Mouse (Mus musculus) myocyte (in vitro differentiated cells): ENCODE results near the gene Fen1. TPM values are rescaled to one million over a fixed set of nuclear protein-coding genes. Genes with fewer than 3 reads are reported as not detected.
"Not testable (repeated sequence)": the region's sequence is repeated elsewhere in the genome, so short reads cannot be mapped to it uniquely, and the experiment has no call there.

ENCODE experiments used
- H3K27me3 ChIP-seq: one replicate; pipeline ENCODE4 v1.6.1; 2011; ENCODE audit not compliant: control insufficient read depth, insufficient read depth, insufficient read length
- H3K36me3 ChIP-seq: one replicate; pipeline ENCODE4 v1.6.1; 2011; ENCODE audit not compliant: control insufficient read depth, insufficient read depth
- H3K4me2 ChIP-seq: one replicate; pipeline ENCODE4 v1.6.1; 2011; ENCODE audit warnings: low read depth, control low read depth
- H3K4me3 ChIP-seq: one replicate; pipeline ENCODE4 v1.5.1; 2011; ENCODE audit warnings: mild to moderate bottlenecking, control low read depth, moderate library complexity
- H3K79me2 ChIP-seq: one replicate; pipeline ENCODE4 v1.6.1; 2011; ENCODE audit not compliant: control insufficient read depth, insufficient read depth
- H3ac ChIP-seq: one replicate; pipeline ENCODE4 v1.6.1; 2011; ENCODE audit not compliant: control insufficient read depth, insufficient read length
- CEBPB ChIP-seq: IDR thresholded peaks from 2 replicates; pipeline ENCODE4 v1.6.1; 2011; ENCODE audit warnings: mild to moderate bottlenecking, moderate library complexity; ENCODE audit not compliant: poor library complexity, insufficient read depth, severe bottlenecking
- E2F4 ChIP-seq: IDR thresholded peaks from one replicate; pipeline ENCODE4 v1.6.1; 2011; ENCODE audit warnings: mild to moderate bottlenecking, control low read depth, moderate library complexity; ENCODE audit not compliant: insufficient read depth
- MAX ChIP-seq: IDR thresholded peaks from one replicate; pipeline ENCODE4 v1.6.1; 2011; ENCODE audit warnings: low read depth, mild to moderate bottlenecking, control low read depth
- MYOD1 ChIP-seq, 3 experiments: IDR thresholded peaks; one replicate each; pipeline ENCODE4 v1.6.1; 2011; ENCODE audit warnings: control low read depth in 2 of 3, low read depth in 2 of 3, mild to moderate bottlenecking in 2 of 3, moderate library complexity in 1 of 3; ENCODE audit not compliant: insufficient read length in 2 of 3, control insufficient read depth in 1 of 3
- MYOG ChIP-seq, 3 experiments: IDR thresholded peaks; one replicate each; pipeline ENCODE4 v1.6.1; 2011; ENCODE audit warnings: control low read depth in 2 of 3, low read depth in 2 of 3, mild to moderate bottlenecking in 2 of 3; ENCODE audit not compliant: insufficient read length in 2 of 3, control insufficient read depth in 1 of 3, insufficient read depth in 1 of 3
- POLR2A ChIP-seq: IDR thresholded peaks from one replicate; pipeline ENCODE4 v1.6.1; 2011; ENCODE audit warnings: low read depth, mild to moderate bottlenecking, control low read depth, moderate library complexity; ENCODE audit not compliant: insufficient read length
- POLR2AphosphoS2 ChIP-seq: IDR thresholded peaks from one replicate; pipeline ENCODE4 v1.6.1; 2011; ENCODE audit warnings: low read depth, control low read depth; ENCODE audit not compliant: insufficient read length
- REST ChIP-seq: IDR thresholded peaks from one replicate; pipeline ENCODE4 v1.6.1; 2011; ENCODE audit warnings: mild to moderate bottlenecking, control low read depth, moderate library complexity; ENCODE audit not compliant: insufficient read depth, insufficient read length
- SRF ChIP-seq: IDR thresholded peaks from one replicate; pipeline ENCODE4 v1.6.1; 2011; ENCODE audit warnings: low read depth; ENCODE audit not compliant: control insufficient read depth, insufficient read length
- TCF12 ChIP-seq: IDR thresholded peaks from one replicate; pipeline ENCODE4 v1.6.1; 2011; ENCODE audit warnings: mild to moderate bottlenecking, control low read depth; ENCODE audit not compliant: poor library complexity, insufficient read depth, severe bottlenecking
- TCF3 ChIP-seq: IDR thresholded peaks from one replicate; pipeline ENCODE4 v1.6.1; 2011; ENCODE audit warnings: low read depth, control low read depth; ENCODE audit not compliant: insufficient read length
- USF1 ChIP-seq: IDR thresholded peaks from one replicate; pipeline ENCODE4 v1.6.1; 2011; ENCODE audit warnings: low read depth, mild to moderate bottlenecking, control low read depth, moderate library complexity
- polyA plus RNA-seq: library from polyadenylated mRNA; unstranded; fragments of >200 nt; fragmentation: generic; extraction: Trizol; gene quantifications from one replicate; pipeline ENCODE4 v1.2.1, GENCODE M21; 2012; ENCODE audit warnings: missing spikeins

Gene Fen1
- polyA plus RNA-seq, 1 experiment, result 14.1 TPM

- no peak for TF ChIP-seq TCF12
- no peak for TF ChIP-seq USF1
- no peak for TF ChIP-seq REST
- TF ChIP-seq MAX, result no peak
- no peak for TF ChIP-seq MYOG (IDR thresholded peaks at IDR 0.05; ENCODE audit: control insufficient read depth in 1 of 3, insufficient read depth in 1 of 3, insufficient read length in 2 of 3, low read depth in 2 of 3)
- TF ChIP-seq E2F4, result no peak
- no peak for TF ChIP-seq POLR2AphosphoS2
- H3K4me3 ChIP-seq, result no peak overlapping the region
- H3K27me3 ChIP-seq, result no peaks in the 10 kb centered on the region
- no peaks in the 10 kb centered on the region for H3K79me2 ChIP-seq
- H3K36me3 ChIP-seq, result no peaks in the 10 kb centered on the region
- no peak overlapping the region for H3K4me2 ChIP-seq
- no peak overlapping the region for H3ac ChIP-seq
These were observed 30.0 kb downstream of the Fen1 start for GRCm38 (mm10) chr19:10173844-10174539.

DNA sequence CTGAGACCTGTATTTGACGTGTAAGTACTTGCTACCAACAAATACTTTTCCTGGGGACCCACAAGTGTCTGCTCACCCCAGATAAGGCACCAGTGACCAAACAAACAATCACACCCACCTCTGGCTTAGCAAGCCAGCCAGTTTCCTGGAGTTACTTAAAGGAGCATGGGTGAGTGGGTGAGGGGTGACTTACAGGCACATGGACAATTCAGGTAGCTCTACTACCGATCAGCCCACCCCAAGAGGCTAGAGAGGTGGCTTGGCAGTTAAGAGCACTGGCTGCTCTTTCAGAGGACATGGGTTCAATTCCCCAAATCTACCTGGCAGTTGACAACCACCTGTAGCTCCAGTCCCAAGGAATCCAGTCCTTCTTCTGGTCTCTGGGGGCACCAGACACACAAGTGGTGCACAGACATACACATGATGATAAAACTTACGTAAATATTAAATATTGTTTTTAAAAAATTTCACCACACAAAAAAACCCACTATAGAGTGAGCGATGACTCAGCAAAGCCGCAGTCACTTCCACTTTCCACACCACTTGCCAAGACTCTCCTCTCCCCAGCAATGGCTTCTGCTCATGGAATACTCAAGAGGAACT, 30.8 kb downstream of the Fen1 start:
- H3ac ChIP-seq, result no peak overlapping the region
- no peak overlapping the region for H3K4me3 ChIP-seq
- TF ChIP-seq MYOD1 (IDR thresholded peaks at IDR 0.05; ENCODE audit: control insufficient read depth in 1 of 3, insufficient read length in 2 of 3, low read depth in 2 of 3) (no peak), CEBPB (no peak), MAX (no peak), REST (no peak), MYOG (IDR thresholded peaks at IDR 0.05; ENCODE audit: control insufficient read depth in 1 of 3, insufficient read depth in 1 of 3, insufficient read length in 2 of 3, low read depth in 2 of 3) (no peak), USF1 (no peak), E2F4 (no peak), TCF12 (no peak)
- no peaks in the 10 kb centered on the region for H3K27me3 ChIP-seq
- H3K36me3 ChIP-seq, result no peaks in the 10 kb centered on the region
- no peaks in the 10 kb centered on the region for H3K79me2 ChIP-seq
- no peak overlapping the region for H3K4me2 ChIP-seq

- Histone ChIP-seq H3K79me2 (no peaks in the 10 kb centered on the region), H3K4me2 (peak overlapping the region; percentile 34), H3K4me3 (no peak overlapping the region), H3K36me3 (no peaks in the 10 kb centered on the region), H3K27me3 (no peaks in the 10 kb centered on the region), H3ac (no peak overlapping the region)
- TF ChIP-seq TCF12 (peak; percentile 4), MYOG (IDR thresholded peaks at IDR 0.05; ENCODE audit: control insufficient read depth in 1 of 3, insufficient read depth in 1 of 3, insufficient read length in 2 of 3, low read depth in 2 of 3) (peak in 1 of 3 experiments; percentile 13), USF1 (no peak), MYOD1 (IDR thresholded peaks at IDR 0.05; ENCODE audit: control insufficient read depth in 1 of 3, insufficient read length in 2 of 3, low read depth in 2 of 3) (peak in 2 of 3 experiments; percentile 74 to 93)
These were observed 32.1 kb downstream of the Fen1 start for GRCm38 (mm10) chr19:10171846-10172245.

DNA sequence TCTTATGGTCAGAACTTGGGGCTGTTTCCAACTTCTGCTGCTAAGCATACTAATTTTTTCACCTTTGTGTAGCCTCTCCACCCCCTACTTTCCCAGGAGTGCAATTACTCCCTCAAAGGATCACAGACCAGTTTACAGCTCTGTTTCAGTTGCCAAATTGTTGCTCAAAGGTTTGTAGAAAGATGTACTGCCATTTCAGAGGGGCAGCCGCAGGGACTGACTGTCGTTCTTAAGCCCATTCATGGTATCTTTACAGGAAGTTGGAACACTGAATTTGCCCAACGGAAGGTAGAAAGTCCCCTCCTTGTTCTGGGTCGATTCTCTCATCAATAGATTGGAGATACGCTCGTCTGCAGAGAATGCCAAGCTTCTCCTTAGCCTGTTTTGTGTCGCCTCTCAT, 32.6 kb downstream of the Fen1 start:
- H3K4me3 ChIP-seq, result no peak overlapping the region
- no peak for TF ChIP-seq POLR2AphosphoS2
- no peaks in the 10 kb centered on the region for H3K79me2 ChIP-seq
- H3ac ChIP-seq, result no peak overlapping the region
- no peaks in the 10 kb centered on the region for H3K27me3 ChIP-seq
- no peaks in the 10 kb centered on the region for H3K36me3 ChIP-seq
- peak overlapping the region; percentile 34 for H3K4me2 ChIP-seq

DNA sequence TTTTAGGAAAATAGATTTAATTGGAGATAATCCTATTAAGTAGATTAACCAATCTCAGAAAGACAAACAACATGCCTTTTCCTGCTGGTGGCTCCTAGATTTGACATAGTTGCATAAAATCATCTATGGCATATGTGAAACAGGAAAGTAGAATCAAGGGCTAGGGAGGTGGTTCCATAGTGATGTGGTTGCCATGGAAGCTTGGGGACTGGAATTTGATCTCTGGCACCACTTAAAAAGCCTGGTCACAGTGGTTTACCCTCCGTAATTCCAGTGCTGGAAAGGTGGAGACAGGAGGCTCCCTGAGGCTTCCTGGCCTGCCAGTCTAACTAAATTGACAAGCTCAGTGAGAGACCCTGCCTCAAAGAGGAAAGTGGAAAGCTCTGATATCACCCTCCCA, 33.5 kb downstream of the Fen1 start:
- no peaks in the 10 kb centered on the region for H3K36me3 ChIP-seq
- no peak overlapping the region for H3ac ChIP-seq
- H3K4me3 ChIP-seq, result no peak overlapping the region
- no peak overlapping the region for H3K4me2 ChIP-seq
- no peak for TF ChIP-seq CEBPB
- no peak for TF ChIP-seq MYOD1 (IDR thresholded peaks at IDR 0.05; ENCODE audit: control insufficient read depth in 1 of 3, insufficient read length in 2 of 3, low read depth in 2 of 3)
- TF ChIP-seq POLR2A, result no peak
- TF ChIP-seq SRF, result no peak
- no peak for TF ChIP-seq REST
- no peak for TF ChIP-seq MYOG (IDR thresholded peaks at IDR 0.05; ENCODE audit: control insufficient read depth in 1 of 3, insufficient read depth in 1 of 3, insufficient read length in 2 of 3, low read depth in 2 of 3)
- no peak for TF ChIP-seq E2F4
- no peak for TF ChIP-seq TCF12
- TF ChIP-seq MAX, result no peak
- TF ChIP-seq USF1, result no peak
- TF ChIP-seq POLR2AphosphoS2, result no peak
- TF ChIP-seq TCF3, result no peak
- H3K27me3 ChIP-seq, result no peaks in the 10 kb centered on the region
- H3K79me2 ChIP-seq, result no peaks in the 10 kb centered on the region

- H3K79me2 ChIP-seq, H3K36me3 ChIP-seq, H3K27me3 ChIP-seq, H3K4me3 ChIP-seq, H3K4me2 ChIP-seq, H3ac ChIP-seq: not testable (repeated sequence)
These were observed 34.2 kb downstream of the Fen1 start for GRCm38 (mm10) chr19:10169692-10170330.
